Mouse (Mus musculus) MEL (cell line): ENCODE measurements around the gene Il3.

Source experiments
- CTCF ChIP-seq, 3 experiments: IDR thresholded peaks in 2 of 3; conservative IDR thresholded peaks in 1 of 3; 2 replicates each; pipeline ENCODE4 v1.5.1; 2011 to 2012; ENCODE audit warnings: low read length in 3 of 3, low read depth in 2 of 3, mild to moderate bottlenecking in 2 of 3, improper control_type of control experiment in 1 of 3, inconsistent platforms in 1 of 3, mixed read lengths in 1 of 3, moderate library complexity in 1 of 3; ENCODE audit not compliant: control insufficient read depth in 1 of 3, insufficient read depth in 1 of 3, poor library complexity in 1 of 3, severe bottlenecking in 1 of 3
- E2F4 ChIP-seq: IDR thresholded peaks from 2 replicates; pipeline ENCODE4 v1.6.1; 2011; ENCODE audit warnings: low read depth, low read length, improper control_type of control experiment, borderline replicate concordance
- ELF1 ChIP-seq: IDR thresholded peaks from 2 replicates; pipeline ENCODE4 v1.6.1; 2014; ENCODE audit warnings: low read depth, mild to moderate bottlenecking, inconsistent platforms, low read length, improper control_type of control experiment, moderate library complexity
- EP300 ChIP-seq, 2 experiments: IDR thresholded peaks; 2 replicates each; pipeline ENCODE4 v1.6.1; 2011; ENCODE audit warnings: improper control_type of control experiment in 2 of 2, low read length in 2 of 2, low read depth in 1 of 2, mild to moderate bottlenecking in 1 of 2
- GATA1 ChIP-seq: IDR thresholded peaks from 2 replicates; pipeline ENCODE4 v1.6.1; 2011; ENCODE audit warnings: low read depth, low read length, improper control_type of control experiment
- POLR2A ChIP-seq, 2 experiments: IDR thresholded peaks; 2 replicates each; pipeline ENCODE4 v1.6.1; 2011 to 2012; ENCODE audit warnings: low read length in 2 of 2, mild to moderate bottlenecking in 2 of 2, control low read depth in 1 of 2, improper control_type of control experiment in 1 of 2, low read depth in 1 of 2, moderate library complexity in 1 of 2; ENCODE audit not compliant: control insufficient read depth in 1 of 2, insufficient read depth in 1 of 2, poor library complexity in 1 of 2
- TBP ChIP-seq: IDR thresholded peaks from 2 replicates; pipeline ENCODE4 v1.8.0; 2011; ENCODE audit warnings: low read depth, low read length, improper control_type of control experiment

GRCm38 (mm10) chr11:54301994-54302393 is 34.9 kb upstream of the Il3 start:
- no peak for TF ChIP-seq POLR2A (IDR thresholded peaks at IDR 0.05; ENCODE audit: control insufficient read depth in 1 of 2, insufficient read depth in 1 of 2, low read depth in 1 of 2, low read length in 2 of 2, poor library complexity in 1 of 2)
- TF ChIP-seq E2F4, result no peak
- TF ChIP-seq GATA1, result no peak
- TF ChIP-seq CTCF (IDR thresholded peaks at IDR 0.05 in 2 of 3, conservative IDR thresholded peaks at IDR 0.05 in 1 of 3; ENCODE audit: control insufficient read depth in 1 of 3, insufficient read depth in 1 of 3, low read depth in 2 of 3, low read length in 3 of 3, poor library complexity in 1 of 3, severe bottlenecking in 1 of 3), result no peak
- TF ChIP-seq TBP, result no peak
- TF ChIP-seq ELF1, result no peak
- TF ChIP-seq EP300 (IDR thresholded peaks at IDR 0.05; ENCODE audit: low read depth in 1 of 2, low read length in 2 of 2), result no peak
